Mouse (Mus musculus): ENCODE data around the gene Tm6sf2. TPM values are rescaled to one million over a fixed set of nuclear protein-coding genes. Genes with fewer than 3 reads are reported as not detected.
"Not testable (repeated sequence)": the region's sequence is repeated elsewhere in the genome, so short reads cannot be mapped to it uniquely, and the experiment has no call there.

The Tm6sf2 gene
- 1 to 10 TPM in 1 of 2 experiments, under 1 TPM in 1; 0.97 to 1.1 TPM for total RNA-seq (2021)

DNA sequence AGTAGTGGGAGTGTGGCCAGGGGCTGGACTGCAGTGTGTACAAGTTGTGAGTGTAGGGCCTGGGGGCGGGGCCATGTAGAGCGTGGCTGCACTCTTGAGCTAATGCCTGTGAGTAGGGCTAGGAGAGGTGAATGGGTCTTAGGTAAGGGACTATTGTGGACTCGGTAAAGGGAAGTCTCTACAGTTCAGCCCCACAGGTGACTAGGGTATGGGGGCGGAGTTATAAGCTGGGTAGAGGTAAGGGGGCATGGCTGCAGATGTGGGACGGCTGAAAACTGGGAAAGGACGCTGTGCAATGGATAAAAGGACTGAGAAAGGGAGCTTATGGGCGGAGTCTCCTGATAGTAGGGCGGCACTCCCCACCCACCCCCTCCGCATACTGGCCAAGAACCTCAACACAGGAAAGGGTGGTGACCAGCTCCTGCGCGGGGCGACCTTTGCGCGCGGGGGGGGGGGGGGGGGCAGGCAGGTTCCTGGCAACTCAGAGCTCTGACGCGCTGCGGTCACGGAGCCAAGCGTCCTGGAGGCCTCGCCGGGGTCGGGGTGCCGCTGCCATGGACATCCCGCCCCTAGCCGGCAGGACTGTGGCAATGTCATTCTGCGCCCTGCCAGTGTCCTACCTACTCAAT is at the start of gene Tm6sf2:
Gene Tm6sf2 (plus strand): TSS at position 484 of the 629 bp plus-strand sequence.
- intact Hi-C loops (cut with DNase I), result no loop called here
- DNase-seq, result peak; percentile 43 to 58

DNA sequence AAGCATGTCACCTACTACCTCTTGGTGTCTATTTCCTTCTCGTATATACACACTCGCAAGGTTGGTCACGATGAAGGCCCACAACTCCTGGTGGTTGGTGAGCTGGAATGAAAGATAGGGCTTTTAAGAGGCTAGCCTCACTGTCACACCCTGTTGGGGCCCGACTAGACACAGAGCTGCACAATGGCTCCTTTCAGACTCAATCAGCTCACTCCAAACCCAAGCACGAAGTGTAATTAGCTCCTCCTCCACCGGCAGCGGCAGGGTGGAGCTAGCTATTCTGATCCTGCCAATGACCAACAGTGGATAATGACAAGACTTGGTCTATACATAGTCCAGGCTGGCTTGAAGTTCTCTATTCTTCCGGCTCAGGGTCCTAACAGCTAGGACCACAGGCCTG is 49.1 kb upstream of the Tm6sf2 start:
- intact Hi-C loops (cut with DNase I), result no loop called here
- no peak for DNase-seq

DNA sequence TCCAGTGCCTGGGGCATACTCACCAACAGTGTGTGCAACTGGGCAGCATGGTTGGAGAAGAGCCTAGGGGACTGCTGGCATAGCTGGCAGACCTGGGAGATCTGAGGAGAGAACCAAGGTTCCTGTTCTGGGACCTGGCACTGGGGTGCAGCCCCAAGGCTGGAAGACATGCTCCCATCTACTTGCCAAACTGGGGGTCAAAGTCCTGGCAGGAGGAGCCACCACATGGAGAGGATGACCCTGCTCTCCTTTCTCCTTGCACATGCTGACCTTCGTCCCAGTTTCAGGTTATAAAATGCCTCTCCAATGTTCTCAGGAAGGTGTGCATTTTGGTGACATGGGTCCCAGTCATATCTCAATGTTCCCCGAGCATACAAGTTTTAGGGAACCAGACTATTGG is 46.6 kb upstream of the Tm6sf2 start:
- intact Hi-C loops (cut with DNase I), result no loop called here
- DNase-seq, result no peak

DNA sequence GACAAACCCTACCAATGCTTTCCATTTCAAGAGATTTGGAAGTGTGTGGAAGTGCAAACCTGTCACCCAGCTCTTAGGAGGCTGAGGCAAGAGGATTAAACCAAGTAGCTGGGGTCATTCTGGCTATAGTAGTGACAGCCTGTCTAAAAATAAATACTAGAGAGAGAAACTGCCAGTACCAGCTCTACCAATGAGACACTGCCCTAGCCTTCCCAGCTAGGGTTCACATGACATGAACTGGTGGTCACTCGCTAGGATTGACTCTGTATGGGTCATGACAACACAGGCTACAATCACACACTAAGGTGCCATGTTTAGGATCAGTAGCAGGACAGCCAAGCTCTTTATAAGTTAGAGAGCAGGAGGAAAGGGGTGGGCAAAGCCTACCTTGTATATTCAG is 42.5 kb upstream of the Tm6sf2 start:
- intact Hi-C loops (cut with DNase I), result no loop called here
- DNase-seq, result no peak

DNA sequence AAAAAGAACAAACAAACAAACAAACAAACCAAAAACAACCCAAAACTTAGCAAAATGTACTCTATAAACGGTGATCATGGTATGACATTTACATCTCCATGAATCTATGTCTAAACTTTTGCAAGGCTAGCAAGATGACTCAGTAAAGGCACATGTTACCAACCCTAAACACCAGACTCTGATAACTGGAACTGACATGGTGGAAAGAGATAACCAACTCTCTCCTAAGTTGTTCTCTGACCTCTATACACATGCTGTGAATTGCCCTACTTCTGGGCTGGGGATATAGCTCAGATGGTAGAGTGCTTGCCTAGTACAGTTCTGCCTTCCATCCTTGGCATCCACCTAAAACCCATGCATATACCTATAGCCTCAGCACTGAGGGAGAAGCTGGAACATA is 34.7 kb upstream of the Tm6sf2 start:
- intact Hi-C loops (cut with DNase I), result no loop called here

DNA sequence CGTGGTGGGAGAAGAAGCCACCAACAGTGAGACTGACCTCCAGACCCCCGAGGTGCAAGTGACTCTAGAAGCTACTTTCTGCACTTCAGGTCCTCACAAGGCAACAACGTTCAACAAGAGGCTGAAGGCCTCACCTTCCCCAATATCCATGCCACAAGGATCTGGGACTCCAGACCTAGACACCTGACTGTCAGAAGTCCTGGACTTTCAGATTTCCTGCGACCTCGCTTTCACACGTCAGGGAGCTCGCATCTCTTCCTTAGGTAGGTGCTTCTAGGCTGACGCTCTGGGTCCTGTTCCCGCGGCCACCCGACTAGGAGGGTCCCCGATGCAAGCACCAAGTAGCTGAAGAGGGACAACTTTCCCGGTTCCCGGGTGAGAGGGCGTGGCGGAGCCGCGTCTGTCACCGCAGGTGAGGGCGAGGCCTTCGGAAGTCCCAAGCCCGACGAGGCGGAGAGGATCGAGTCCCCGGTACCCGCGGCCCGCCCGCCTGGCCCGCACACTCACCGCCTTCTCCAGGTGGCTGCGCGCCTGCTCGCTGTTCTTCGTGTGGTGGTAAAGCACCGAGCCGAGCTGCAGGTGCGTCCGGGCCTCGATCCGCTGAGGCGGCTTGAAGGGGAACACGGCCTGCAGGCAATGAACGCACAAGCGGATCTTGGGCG is 30.7 kb upstream of the Tm6sf2 start:
- intact Hi-C loops (cut with DNase I), result no loop called here
- DNase-seq, result peak in 1 of 2 experiments; percentile 5

More for the DNA sequence above, 34.7 kb upstream of the Tm6sf2 start:
- no peak for DNase-seq

DNA sequence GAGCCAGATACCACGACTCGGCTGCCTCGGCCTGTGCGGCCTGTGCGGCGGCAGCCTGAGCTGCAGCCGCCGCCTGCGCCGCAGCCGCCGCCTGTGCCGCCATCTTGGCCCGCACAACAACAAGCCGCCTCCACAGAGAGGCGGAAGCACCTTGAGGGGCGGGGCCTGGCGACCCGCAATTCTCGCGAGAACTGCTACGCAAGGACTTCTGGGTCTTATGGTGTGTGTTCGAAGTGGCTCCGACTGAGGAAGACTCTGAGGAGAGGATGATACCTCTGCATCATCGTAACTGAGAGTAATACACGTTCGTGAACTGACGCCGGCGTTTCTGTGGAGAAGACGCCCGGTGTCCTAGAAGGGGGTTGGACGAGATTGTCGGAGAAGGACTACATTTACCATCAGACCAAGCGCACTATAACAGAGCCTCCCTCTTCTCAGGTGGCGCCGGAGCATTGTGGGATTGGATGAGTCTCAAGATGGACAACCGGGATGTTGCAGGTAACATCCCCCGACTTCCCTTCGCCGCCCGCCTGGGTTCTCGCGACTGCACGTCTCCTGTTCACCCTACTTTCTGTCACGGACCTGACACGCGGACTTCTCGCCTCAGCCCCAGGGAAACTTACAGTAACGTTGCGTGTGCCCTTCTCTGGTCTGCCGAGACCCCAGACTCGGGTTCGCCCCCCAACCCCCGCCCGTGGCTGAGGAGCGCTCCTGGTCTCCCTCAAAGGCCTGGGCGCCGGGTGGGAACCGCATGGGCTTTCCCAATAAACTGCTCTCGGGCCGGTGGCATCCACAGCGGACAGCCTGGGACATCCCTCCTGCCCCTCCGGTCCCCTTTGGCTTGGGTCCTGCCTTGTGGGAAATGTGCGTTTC is 29.9 kb upstream of the Tm6sf2 start, which contains the start of the genes Mau2 and Sugp1:
Gene Mau2 (minus strand): TSS at position 152 of the 873 bp plus-strand sequence.
Gene Sugp1 (plus strand): TSS at position 231 of the 873 bp plus-strand sequence.
- DNase-seq, result peak; percentile 96 to 99
- intact Hi-C loops (cut with DNase I), result no loop called here

DNA sequence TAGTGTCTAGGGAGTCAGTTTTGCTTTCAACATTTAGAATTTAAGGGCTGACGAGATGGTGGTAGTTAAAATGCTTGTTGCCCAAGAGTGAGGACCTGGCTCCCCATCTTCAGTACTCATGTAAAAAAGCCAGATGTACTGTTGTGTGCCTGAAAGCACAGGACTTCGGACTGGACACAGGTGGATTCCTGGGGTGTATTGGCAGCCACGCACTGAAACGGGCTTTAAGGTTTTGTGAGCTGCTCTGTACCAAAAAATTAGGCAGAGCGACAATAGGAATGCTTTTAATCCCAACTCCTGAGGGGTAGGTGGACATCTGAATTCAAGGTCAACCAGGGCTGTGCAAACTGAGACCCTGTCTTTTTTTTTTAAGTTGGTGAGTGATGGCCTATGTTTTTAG is 28.7 kb upstream of the Tm6sf2 start:
- no peak for DNase-seq
- intact Hi-C loops (cut with DNase I), result no loop called here

DNA sequence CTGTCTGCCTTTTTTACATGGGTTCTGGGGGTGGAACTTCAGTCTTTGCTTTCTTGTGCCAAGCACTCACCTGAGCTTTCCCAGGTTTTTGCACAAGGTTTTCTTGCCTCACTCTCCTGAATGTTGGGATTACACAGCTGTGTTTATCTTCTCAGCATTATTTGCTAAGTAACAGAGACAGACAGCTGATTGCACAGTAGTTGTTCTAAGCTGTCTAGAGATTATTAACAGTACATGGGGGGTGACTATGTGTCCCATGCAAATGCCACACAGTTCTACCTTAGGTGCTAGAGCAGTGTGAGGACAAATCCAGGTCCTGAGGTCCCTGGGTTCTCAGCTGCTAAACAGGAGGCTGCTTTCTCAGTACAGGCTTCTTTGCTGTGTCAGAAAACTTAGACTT is 23.1 kb upstream of the Tm6sf2 start:
- intact Hi-C loops (cut with DNase I), result no loop called here
- no peak for DNase-seq

DNA sequence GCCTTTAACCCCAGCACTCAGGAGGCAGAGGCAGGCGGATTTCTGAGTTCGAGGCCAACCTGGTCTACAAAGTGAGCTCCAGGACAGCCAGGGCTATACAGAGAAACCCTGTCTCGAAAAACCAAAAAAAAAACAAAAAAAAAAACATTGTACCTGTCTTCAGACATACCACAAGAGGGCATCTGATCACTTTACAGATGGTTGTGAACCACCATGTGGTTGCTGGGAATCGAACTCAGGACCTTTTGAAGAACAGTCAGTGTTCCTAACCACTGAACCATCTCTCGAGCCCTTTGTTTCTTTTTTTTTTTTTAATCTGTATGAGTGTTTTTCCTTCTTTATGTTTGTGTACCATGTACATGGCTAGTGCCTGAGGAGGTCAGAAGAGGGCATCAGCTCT is 22.3 kb upstream of the Tm6sf2 start:
- DNase-seq; intact Hi-C loops (cut with DNase I): not testable (repeated sequence)

DNA sequence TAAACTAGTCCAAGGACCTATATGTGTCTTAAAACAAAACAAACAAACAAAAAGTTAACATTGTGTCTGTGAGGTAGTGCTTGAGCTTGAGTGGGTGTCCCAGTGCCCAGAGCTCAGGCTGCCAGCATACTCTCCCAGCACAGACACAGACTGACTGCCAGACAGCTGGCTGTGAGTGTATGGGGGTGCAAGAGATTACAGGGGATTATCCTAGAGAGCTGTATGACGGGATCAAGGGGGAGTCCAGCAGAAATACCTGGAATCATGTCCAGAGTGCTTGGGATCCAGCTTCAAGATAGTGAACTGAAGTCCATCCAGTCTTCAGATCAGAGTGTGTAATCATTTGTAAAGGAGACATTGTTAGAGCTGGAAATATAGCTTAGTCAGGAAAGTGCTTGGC is 15.0 kb upstream of the Tm6sf2 start:
- intact Hi-C loops (cut with DNase I), result no loop called here
- no peak for DNase-seq

DNA sequence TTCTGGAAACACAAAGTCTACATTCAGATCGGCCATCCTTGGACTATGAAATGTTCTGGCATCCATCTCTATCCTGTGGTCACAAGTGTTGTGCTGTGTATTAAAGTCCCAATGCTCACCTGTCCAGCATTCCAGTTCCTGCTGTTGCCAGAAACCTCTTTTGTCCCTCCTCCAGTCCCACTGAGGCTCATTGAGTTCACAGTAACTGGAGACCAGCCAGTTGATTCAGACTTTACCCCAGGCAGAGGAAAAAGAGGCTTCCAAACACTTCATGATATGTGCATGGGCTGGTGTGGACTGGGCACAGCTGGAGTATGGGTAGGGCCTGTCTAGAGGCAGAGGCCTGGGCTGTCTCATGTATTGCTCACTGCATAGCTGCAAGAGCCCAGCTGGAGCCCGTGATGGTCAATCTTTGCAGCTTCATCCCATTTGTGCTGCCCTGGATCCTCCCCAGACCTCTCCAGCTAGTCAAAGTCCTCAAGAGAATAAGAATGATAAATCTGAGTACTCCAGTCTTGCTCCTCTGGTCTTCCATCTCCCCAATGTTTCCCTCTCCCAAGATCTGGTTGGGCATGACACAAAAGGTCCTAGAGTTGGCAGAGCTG is 786 bp upstream of the Tm6sf2 start:
- intact Hi-C loops (cut with DNase I), result no loop called here
- no peak for DNase-seq

DNA sequence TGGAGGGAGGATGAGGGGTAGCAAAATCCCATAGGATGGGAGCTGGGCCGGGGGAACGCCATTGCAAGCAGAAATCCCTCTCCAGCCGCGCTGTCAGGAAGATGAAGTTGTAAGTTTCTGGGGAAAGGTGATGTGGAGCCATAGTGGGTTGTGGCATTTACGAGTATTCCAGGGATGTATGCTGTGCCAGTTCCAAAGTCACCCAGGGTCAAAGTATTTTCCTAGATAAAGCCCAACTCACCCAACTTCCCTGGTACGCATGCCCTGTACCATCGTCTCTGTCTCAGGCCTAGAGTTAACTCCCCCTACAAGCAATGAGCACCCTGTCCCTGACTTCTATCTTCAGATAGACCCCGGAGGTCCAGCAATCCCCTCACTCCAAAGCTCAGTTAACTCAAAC is 396 bp downstream of the Tm6sf2 start:
- intact Hi-C loops (cut with DNase I), result no loop called here
- DNase-seq, result no peak

DNA sequence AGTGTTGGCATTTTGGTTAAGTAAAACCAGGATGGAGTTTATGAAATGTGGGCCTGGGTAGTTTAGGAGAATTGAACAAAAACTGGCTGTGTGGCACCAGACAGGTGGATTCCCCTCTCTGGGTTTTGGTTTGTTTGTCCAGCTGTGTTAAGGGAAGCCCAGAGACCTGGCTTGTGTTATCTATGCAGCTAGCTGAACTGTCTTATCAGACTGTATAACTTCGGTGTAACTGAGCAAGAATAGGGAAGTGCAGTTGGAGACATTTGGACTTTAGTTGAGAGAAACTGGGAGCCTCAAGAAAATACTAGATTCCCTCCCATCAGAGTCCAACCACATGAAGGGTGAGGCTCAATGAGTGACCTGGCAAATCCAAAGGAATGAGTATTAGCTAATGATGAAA is 958 bp downstream of the Tm6sf2 start:
- intact Hi-C loops (cut with DNase I), result no loop called here
- no peak for DNase-seq

DNA sequence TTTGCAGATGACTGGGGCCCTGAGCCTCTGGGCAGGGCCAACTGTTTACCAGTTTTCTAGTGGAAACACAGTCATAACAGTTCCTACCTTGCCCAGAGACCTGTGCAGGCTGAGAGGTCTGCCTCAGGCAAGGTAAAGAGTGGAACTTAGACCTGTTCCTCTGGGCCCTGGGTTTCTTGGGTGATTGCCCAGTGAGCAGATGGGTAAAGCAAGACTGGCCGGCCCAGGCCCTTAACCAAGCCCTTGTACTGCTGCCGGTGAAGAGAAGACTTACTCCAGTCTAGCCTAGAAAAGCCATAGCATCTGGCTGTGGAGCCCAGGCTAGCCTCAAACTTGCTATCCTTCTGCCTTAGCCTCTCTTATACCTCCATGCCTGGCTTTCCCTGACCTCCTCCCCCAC is 9.3 kb downstream of the Tm6sf2 start:
- intact Hi-C loops (cut with DNase I), result no loop called here
- DNase-seq, result no peak

DNA sequence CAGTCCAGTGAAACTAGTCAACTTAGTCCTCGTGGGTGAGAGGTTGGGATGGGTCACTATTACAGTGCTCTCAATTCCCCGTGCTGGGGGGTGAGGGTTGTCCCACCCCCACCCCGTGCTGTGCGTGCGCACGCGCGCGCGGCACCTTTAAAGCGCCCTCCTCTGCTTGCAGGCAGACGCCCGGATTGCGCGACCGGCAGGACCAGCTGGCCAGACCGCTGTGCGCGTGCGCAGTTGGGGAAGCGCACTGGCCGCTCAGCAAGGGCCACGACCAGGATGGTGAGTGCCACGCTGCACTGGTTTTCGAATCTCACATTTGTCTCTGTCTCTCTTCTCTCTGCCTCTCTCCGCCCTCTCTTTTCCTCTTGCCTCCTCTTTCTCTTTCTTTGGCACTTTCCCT is 10.6 kb downstream of the Tm6sf2 start, which contains the start of gene Hapln4:
Gene Hapln4 (plus strand): TSS at position 173 of the 400 bp plus-strand sequence.
- intact Hi-C loops (cut with DNase I), result no loop called here
- no peak for DNase-seq

DNA sequence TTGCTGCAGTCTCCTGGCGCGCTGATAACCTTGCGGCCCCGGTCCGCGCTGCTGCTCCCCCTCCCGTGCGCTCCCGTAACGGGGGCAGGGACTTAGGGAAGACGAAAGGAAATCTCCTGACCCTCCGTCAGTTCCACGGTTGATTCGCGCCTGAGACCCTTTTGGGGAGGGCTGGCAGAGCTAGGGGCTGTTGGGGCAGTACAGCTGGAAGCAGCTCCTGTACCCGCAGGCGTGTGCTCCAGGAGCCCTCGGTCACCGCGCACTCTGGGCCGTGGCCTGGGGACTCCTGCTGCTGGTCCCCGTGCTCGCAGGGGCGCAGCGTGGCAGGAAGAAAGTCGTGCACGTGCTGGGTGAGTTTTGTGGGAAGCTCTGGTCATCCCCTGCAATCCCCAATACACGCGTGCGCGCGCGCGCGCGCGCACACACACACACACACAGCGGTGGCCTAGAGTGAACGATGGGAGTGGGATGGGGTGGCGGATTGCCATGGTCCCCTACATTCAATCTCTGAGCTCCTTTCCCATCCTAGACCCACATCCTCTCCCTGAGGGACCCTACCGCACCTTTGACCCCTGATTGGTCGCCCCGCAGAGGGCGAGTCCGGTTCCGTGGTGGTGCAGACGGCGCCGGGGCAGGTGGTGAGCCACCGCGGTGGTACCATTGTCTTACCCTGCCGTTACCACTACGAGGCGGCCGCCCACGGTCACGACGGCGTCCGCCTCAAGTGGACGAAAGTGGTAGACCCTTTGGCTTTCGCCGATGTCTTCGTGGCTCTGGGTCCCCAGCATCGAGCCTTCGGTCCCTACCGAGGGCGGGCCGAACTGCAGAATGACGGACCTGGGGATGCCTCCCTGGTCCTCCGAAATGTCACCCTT is 11.7 kb downstream of the Tm6sf2 start:
- intact Hi-C loops (cut with DNase I), result no loop called here
- DNase-seq, result no peak

DNA sequence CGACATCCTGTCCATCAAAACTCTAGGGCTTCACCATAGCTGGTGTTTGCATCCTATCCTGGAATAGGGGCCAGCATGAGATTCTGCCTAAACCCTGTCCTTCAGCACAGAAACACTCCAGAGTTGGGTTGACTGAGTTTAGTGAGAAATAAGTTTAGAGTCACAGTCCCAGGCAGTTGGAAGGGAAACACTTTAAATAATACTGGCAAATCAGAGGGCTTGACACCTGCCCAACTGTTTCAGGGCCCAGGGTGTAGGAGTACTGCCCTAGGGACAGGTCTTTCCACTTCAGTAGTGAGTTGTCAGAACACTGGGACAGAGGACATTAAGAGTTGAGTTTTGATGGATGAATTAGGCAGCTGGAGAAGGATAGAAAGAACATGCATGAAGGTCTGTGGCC is 13.4 kb downstream of the Tm6sf2 start:
- intact Hi-C loops (cut with DNase I), result no loop called here
- DNase-seq, result no peak

DNA sequence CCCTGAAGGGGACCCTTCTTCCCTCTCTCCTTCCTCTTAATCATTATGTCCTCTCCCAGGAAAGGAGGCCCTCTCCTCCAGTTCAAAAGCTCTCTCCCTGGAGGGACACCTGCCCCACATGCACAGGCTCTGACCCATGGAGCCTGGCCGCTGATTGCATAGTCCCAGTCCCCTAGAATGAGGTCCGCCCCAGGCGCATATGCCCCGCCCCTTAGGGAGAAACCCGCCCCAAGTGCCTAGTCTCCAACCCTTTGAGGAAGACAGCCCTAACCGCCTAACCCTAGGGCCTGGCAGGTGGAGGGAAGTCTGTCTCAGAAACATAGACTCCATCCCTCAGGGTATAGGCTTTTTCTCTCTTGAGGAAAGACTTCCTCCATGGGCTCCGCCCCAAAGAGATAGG is 14.5 kb downstream of the Tm6sf2 start:
- intact Hi-C loops (cut with DNase I), result no loop called here

More for the DNA sequence above, 14.5 kb downstream of the Tm6sf2 start:
- DNase-seq, result no peak
